Mouse (Mus musculus): ENCODE data around the gene Tinf2. TPM values are rescaled to one million over a fixed set of nuclear protein-coding genes. Genes with fewer than 3 reads are reported as not detected.
A peak's percentile ranks its signal among the peaks of the same experiment; 100 is the strongest.

Tinf2 gene
- polyA plus RNA-seq, 1 experiment = 8.2 TPM

- no peak overlapping the region for H3K27ac ChIP-seq (replicated peaks; ENCODE audit: low read depth, low read length)
- H3K4me3 ChIP-seq (ENCODE audit: insufficient read depth, low read depth, low read length) = no peak overlapping the region
- no peaks in the 10 kb centered on the region for H3K4me1 ChIP-seq (ENCODE audit: control insufficient read depth, insufficient read depth, insufficient read length, low read length)
Measured at GRCm38 (mm10) chr14:55714893-55715292, 33.3 kb upstream of the Tinf2 start.

GRCm38 (mm10) chr14:55713729-55714122, 32.1 kb upstream of the Tinf2 start, which contains the start of gene Tgm1:
Tgm1 (minus strand) TSS chr14:55713926.
- H3K27ac ChIP-seq (replicated peaks; ENCODE audit: low read depth, low read length) = no peak within 1 kb of the TSS
- H3K4me1 ChIP-seq (ENCODE audit: control insufficient read depth, insufficient read depth, insufficient read length, low read length) = no peaks in the 10 kb centered on the region
- peak within 1 kb of the TSS; percentile 36 for H3K4me3 ChIP-seq (ENCODE audit: insufficient read depth, low read depth, low read length)

- H3K27ac ChIP-seq (replicated peaks; ENCODE audit: low read depth, low read length) = no peak overlapping the region
- peak overlapping the region; percentile 36 for H3K4me3 ChIP-seq (ENCODE audit: insufficient read depth, low read depth, low read length)
- no peaks in the 10 kb centered on the region for H3K4me1 ChIP-seq (ENCODE audit: control insufficient read depth, insufficient read depth, insufficient read length, low read length)
Measured at GRCm38 (mm10) chr14:55713007-55713728, 31.5 kb upstream of the Tinf2 start.

- H3K27ac ChIP-seq (replicated peaks; ENCODE audit: low read depth, low read length) = no peak overlapping the region
- no peak overlapping the region for H3K4me3 ChIP-seq (ENCODE audit: insufficient read depth, low read depth, low read length)
- no peaks in the 10 kb centered on the region for H3K4me1 ChIP-seq (ENCODE audit: control insufficient read depth, insufficient read depth, insufficient read length, low read length)
Measured at GRCm38 (mm10) chr14:55711786-55712185, 30.2 kb upstream of the Tinf2 start.

GRCm38 (mm10) chr14:55709509-55709908, 27.9 kb upstream of the Tinf2 start:
- Histone ChIP-seq H3K4me3 (ENCODE audit: insufficient read depth, low read depth, low read length) (no peak overlapping the region), H3K4me1 (ENCODE audit: control insufficient read depth, insufficient read depth, insufficient read length, low read length) (no peaks in the 10 kb centered on the region), H3K27ac (replicated peaks; ENCODE audit: low read depth, low read length) (no peak overlapping the region)

GRCm38 (mm10) chr14:55707397-55707796, 25.8 kb upstream of the Tinf2 start:
- Histone ChIP-seq H3K4me1 (ENCODE audit: control insufficient read depth, insufficient read depth, insufficient read length, low read length) (no peaks in the 10 kb centered on the region), H3K27ac (replicated peaks; ENCODE audit: low read depth, low read length) (no peak overlapping the region), H3K4me3 (ENCODE audit: insufficient read depth, low read depth, low read length) (no peak overlapping the region)

- Histone ChIP-seq H3K27ac (replicated peaks; ENCODE audit: low read depth, low read length) (no peak overlapping the region), H3K4me1 (ENCODE audit: control insufficient read depth, insufficient read depth, insufficient read length, low read length) (no peaks in the 10 kb centered on the region), H3K4me3 (ENCODE audit: insufficient read depth, low read depth, low read length) (no peak overlapping the region)
Measured at GRCm38 (mm10) chr14:55706051-55706600, 24.5 kb upstream of the Tinf2 start.

GRCm38 (mm10) chr14:55702761-55703160, 21.1 kb upstream of the Tinf2 start:
- Histone ChIP-seq H3K4me3 (ENCODE audit: insufficient read depth, low read depth, low read length) (no peak overlapping the region), H3K4me1 (ENCODE audit: control insufficient read depth, insufficient read depth, insufficient read length, low read length) (no peaks in the 10 kb centered on the region), H3K27ac (replicated peaks; ENCODE audit: low read depth, low read length) (no peak overlapping the region)

- Histone ChIP-seq H3K27ac (replicated peaks; ENCODE audit: low read depth, low read length) (no peak overlapping the region), H3K4me1 (ENCODE audit: control insufficient read depth, insufficient read depth, insufficient read length, low read length) (no peaks in the 10 kb centered on the region), H3K4me3 (ENCODE audit: insufficient read depth, low read depth, low read length) (no peak overlapping the region)
Measured at GRCm38 (mm10) chr14:55701131-55701530, 19.5 kb upstream of the Tinf2 start.

GRCm38 (mm10) chr14:55697226-55697625, 15.6 kb upstream of the Tinf2 start:
- Histone ChIP-seq H3K4me3 (ENCODE audit: insufficient read depth, low read depth, low read length) (peak overlapping the region; percentile 45), H3K27ac (replicated peaks; ENCODE audit: low read depth, low read length) (peak overlapping the region; percentile 60; the same call in 1 of the 2 replicates), H3K4me1 (ENCODE audit: control insufficient read depth, insufficient read depth, insufficient read length, low read length) (no peaks in the 10 kb centered on the region)

GRCm38 (mm10) chr14:55689433-55689832, 7.8 kb upstream of the Tinf2 start:
- H3K4me1 ChIP-seq (ENCODE audit: control insufficient read depth, insufficient read depth, insufficient read length, low read length) = no peaks in the 10 kb centered on the region
- no peak overlapping the region for H3K27ac ChIP-seq (replicated peaks; ENCODE audit: low read depth, low read length)
- H3K4me3 ChIP-seq (ENCODE audit: insufficient read depth, low read depth, low read length) = no peak overlapping the region

- no peaks in the 10 kb centered on the region for H3K4me1 ChIP-seq (ENCODE audit: control insufficient read depth, insufficient read depth, insufficient read length, low read length)
- peak overlapping the region; percentile 6 for H3K27ac ChIP-seq (replicated peaks; ENCODE audit: low read depth, low read length)
- H3K4me3 ChIP-seq (ENCODE audit: insufficient read depth, low read depth, low read length) = peak overlapping the region; percentile 81
Measured at GRCm38 (mm10) chr14:55682118-55682493, 486 bp upstream of the Tinf2 start.

GRCm38 (mm10) chr14:55677615-55678014, 4.0 kb downstream of the Tinf2 start:
- Histone ChIP-seq H3K4me3 (ENCODE audit: insufficient read depth, low read depth, low read length) (no peak overlapping the region), H3K27ac (replicated peaks; ENCODE audit: low read depth, low read length) (no peak overlapping the region), H3K4me1 (ENCODE audit: control insufficient read depth, insufficient read depth, insufficient read length, low read length) (0 out of 2 replicates have a peak, but pooled peaks cover 2% of the 10 kb centered on the region)

GRCm38 (mm10) chr14:55672741-55673060, 8.9 kb downstream of the Tinf2 start:
- Histone ChIP-seq H3K27ac (replicated peaks; ENCODE audit: low read depth, low read length) (0 out of 2 replicates have a peak overlapping the region, but pooled peaks have one; percentile 44), H3K4me3 (ENCODE audit: insufficient read depth, low read depth, low read length) (peak overlapping the region; percentile 69), H3K4me1 (ENCODE audit: control insufficient read depth, insufficient read depth, insufficient read length, low read length) (peaks cover 4% of the 10 kb centered on the region; the same call in 1 of the 2 replicates)

GRCm38 (mm10) chr14:55671833-55672740, 9.5 kb downstream of the Tinf2 start, which contains the start of the genes Gmpr2 and Nedd8:
Gmpr2 (plus strand) TSS chr14:55671941.
Nedd8 (minus strand) TSS chr14:55672124.
- Histone ChIP-seq H3K27ac (replicated peaks; ENCODE audit: low read depth, low read length) (peak within 1 kb of the TSS; percentile 99), H3K4me3 (ENCODE audit: insufficient read depth, low read depth, low read length) (peak within 1 kb of the TSS; percentile 92), H3K4me1 (ENCODE audit: control insufficient read depth, insufficient read depth, insufficient read length, low read length) (peaks cover 4% of the 10 kb centered on the region; the same call in 1 of the 2 replicates)

Data from brown adipose tissue, adult 24 weeks (tissue).